ENCODE assay signal across 11 mouse cellular contexts in the genomic region with DNA sequence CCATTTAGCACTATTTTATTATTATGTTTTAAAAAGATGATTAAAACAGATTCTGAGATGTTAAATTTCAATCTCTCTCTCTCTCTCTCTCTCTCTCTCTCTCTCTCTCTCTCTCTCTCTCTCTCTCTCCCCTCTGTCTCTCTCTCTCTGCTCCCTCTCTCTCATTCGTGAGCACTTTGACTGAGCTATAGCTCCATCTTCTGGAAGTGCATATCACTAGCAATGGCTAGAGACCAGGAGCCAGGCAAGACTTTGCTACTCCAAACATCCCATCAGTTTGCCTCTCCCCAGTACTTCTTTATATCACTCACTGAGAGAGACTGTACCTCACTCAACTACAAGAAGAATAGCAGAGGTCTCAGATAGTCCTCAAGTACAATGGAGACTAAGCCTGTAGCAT.
DNase-seq lines count a peak whose midpoint lies in the region; ATAC-seq lines count a peak whose summit lies in the region.
"Had no signal": no experiment of that assay in that cellular context is flagged by ENCODE, and none has a peak within 500 bp of the region (broad histone marks: within the 10 kb centered on the region; RNA-seq: fewer than 3 reads in every experiment).

No protein-coding gene starts in this region.

- 4% methylated on average over 1 of the region's 1 CpGs for WGBS in embryonic facial prominence, embryonic 11.5 days
- WGBS in embryonic facial prominence, embryonic 10.5 days, result 6% methylated on average over 1 of the region's 1 CpGs

- no peak overlapping the region for H3K4me2 ChIP-seq in embryonic facial prominence, embryonic 11.5 days (ENCODE audit: low read depth, low read length)
- H3K4me2 ChIP-seq: hindbrain, embryonic 13.5 days; liver, embryonic 13.5 days; midbrain, embryonic 12.5 days had no signal

- no peak overlapping the region for H3K4me3 ChIP-seq in embryonic facial prominence, embryonic 11.5 days (ENCODE audit: low read depth, low read length)
- no peak overlapping the region for H3K4me3 ChIP-seq in embryonic facial prominence, embryonic 10.5 days
- H3K4me3 ChIP-seq: hindbrain, embryonic 13.5 days; liver, embryonic 13.5 days; midbrain, embryonic 12.5 days had no signal

- no peaks in the 10 kb centered on the region for H3K9me3 ChIP-seq in embryonic facial prominence, embryonic 11.5 days (replicated peaks; ENCODE audit: control insufficient read depth, low read length)
- no peaks in the 10 kb centered on the region for H3K9me3 ChIP-seq in embryonic facial prominence, embryonic 10.5 days
- H3K9me3 ChIP-seq: hindbrain, embryonic 13.5 days; liver, embryonic 13.5 days; midbrain, embryonic 12.5 days had no signal

- H3K9ac ChIP-seq in embryonic facial prominence, embryonic 11.5 days (replicated peaks; ENCODE audit: low read length), result no peak overlapping the region
- H3K9ac ChIP-seq: hindbrain, embryonic 13.5 days; liver, embryonic 13.5 days; midbrain, embryonic 12.5 days had no signal

- no peak for ATAC-seq in embryonic facial prominence, embryonic 11.5 days (replicated peaks; ENCODE audit: insufficient number of reproducible peaks, low FRiP score, low TSS enrichment, low read depth)

- H3K27me3 ChIP-seq in embryonic facial prominence, embryonic 11.5 days (ENCODE audit: control insufficient read depth, insufficient read depth, low read length), result no peaks in the 10 kb centered on the region
- no peaks in the 10 kb centered on the region for H3K27me3 ChIP-seq in embryonic facial prominence, embryonic 10.5 days (replicated peaks; ENCODE audit: low read depth, poor library complexity, severe bottlenecking)
- H3K27me3 ChIP-seq: hindbrain, embryonic 13.5 days; liver, embryonic 13.5 days; midbrain, embryonic 12.5 days had no signal

- peak; percentile 38 for DNase-seq in embryonic facial prominence, embryonic 11.5 days (ENCODE audit: low spot score)
- DNase-seq in embryonic facial prominence, embryonic 10.5 days (ENCODE audit: low spot score), result no peak
- peak; percentile 2 for DNase-seq in kidney, postnatal 14 days
- no peak for DNase-seq in kidney, postnatal 36 days
- peak; percentile 10 for DNase-seq in right cerebral cortex, postnatal 25 days
- DNase-seq in right cerebral cortex, postnatal 10 days (ENCODE audit: low spot score in 2 of 2), result no peak
- DNase-seq in thymus, postnatal 4 days, result no peak
- no peak for DNase-seq in urinary bladder, postnatal 10 days (ENCODE audit: low spot score)
- DNase-seq: liver, embryonic 13.5 days had no signal

- H3K4me1 ChIP-seq in embryonic facial prominence, embryonic 11.5 days (ENCODE audit: control insufficient read depth, insufficient read depth, low read length), result no peaks in the 10 kb centered on the region
- H3K4me1 ChIP-seq in embryonic facial prominence, embryonic 10.5 days, result no peaks in the 10 kb centered on the region
- H3K4me1 ChIP-seq: liver, embryonic 13.5 days; midbrain, embryonic 12.5 days had no signal

- no peak overlapping the region for H3K27ac ChIP-seq in embryonic facial prominence, embryonic 11.5 days (replicated peaks; ENCODE audit: low read depth, low read length)
- no peak overlapping the region for H3K27ac ChIP-seq in embryonic facial prominence, embryonic 10.5 days (replicated peaks)
- H3K27ac ChIP-seq: hindbrain, embryonic 13.5 days; liver, embryonic 13.5 days; midbrain, embryonic 12.5 days had no signal

- H3K36me3 ChIP-seq in embryonic facial prominence, embryonic 11.5 days (replicated peaks; ENCODE audit: control insufficient read depth, insufficient read depth, low read depth, low read length), result no peaks in the 10 kb centered on the region
- no peaks in the 10 kb centered on the region for H3K36me3 ChIP-seq in embryonic facial prominence, embryonic 10.5 days (replicated peaks)
- H3K36me3 ChIP-seq: hindbrain, embryonic 13.5 days; liver, embryonic 13.5 days; midbrain, embryonic 12.5 days had no signal

Comparison
In these comparisons a context has a peak if more than half of its experiments do, and no peak if none do; other contexts are left out.
1. DNase-seq: peak in embryonic facial prominence, embryonic 11.5 days (single experiment), kidney, postnatal 14 days (single experiment) and right cerebral cortex, postnatal 25 days (single experiment); none in embryonic facial prominence, embryonic 10.5 days (single experiment), kidney, postnatal 36 days (0 of 2), right cerebral cortex, postnatal 10 days (0 of 2), thymus, postnatal 4 days (single experiment) and urinary bladder, postnatal 10 days (single experiment).